Comparison of ENCODE assay signal across 32 mouse cellular contexts in genomic region chr19:43569133-43569532, GRCm38 (mm10). TPM values are rescaled to one million over a fixed set of nuclear protein-coding genes. Genes with fewer than 3 reads are reported as not detected.
"Had no signal": no experiment of that assay in that cellular context is flagged by ENCODE, and none has a peak within 500 bp of the region (broad histone marks: within the 10 kb centered on the region; RNA-seq: fewer than 3 reads in every experiment).

No protein-coding gene starts in this region.

- H3K4me1 ChIP-seq: embryonic facial prominence, embryonic 12.5 days had no signal

- H3K27ac ChIP-seq: embryonic facial prominence, embryonic 10.5 days; embryonic facial prominence, embryonic 12.5 days; embryonic facial prominence, embryonic 13.5 days; embryonic facial prominence, embryonic 15.5 days; forebrain, embryonic 10.5 days; forebrain, embryonic 12.5 days; forebrain, embryonic 13.5 days; forebrain, embryonic 15.5 days; gastrocnemius, adult 2 months; heart, adult 2 months; heart, embryonic 10.5 days had no signal

- H3K9me3 ChIP-seq: embryonic facial prominence, embryonic 10.5 days; embryonic facial prominence, embryonic 12.5 days; embryonic facial prominence, embryonic 13.5 days; embryonic facial prominence, embryonic 15.5 days; forebrain, embryonic 10.5 days; forebrain, embryonic 12.5 days; forebrain, embryonic 13.5 days; forebrain, embryonic 15.5 days; heart, embryonic 10.5 days had no signal

- H3K9ac ChIP-seq: embryonic facial prominence, embryonic 12.5 days; embryonic facial prominence, embryonic 13.5 days; embryonic facial prominence, embryonic 15.5 days; forebrain, embryonic 12.5 days; forebrain, embryonic 13.5 days; forebrain, embryonic 15.5 days; forebrain, postnatal 0 days had no signal

- H3K4me2 ChIP-seq: embryonic facial prominence, embryonic 12.5 days; embryonic facial prominence, embryonic 13.5 days; embryonic facial prominence, embryonic 15.5 days; forebrain, embryonic 12.5 days; forebrain, embryonic 13.5 days; forebrain, embryonic 15.5 days had no signal

- DNase-seq: cerebellum, adult 9-10 months; cerebellum, adult 9-11 months; cerebellum, postnatal 10 days; cerebellum, postnatal 14 days; cerebellum, postnatal 25 days; embryo, embryonic 11 days; forebrain, postnatal 0 days; gastrocnemius, adult 2 months; gastrocnemius, postnatal 10 days; gastrocnemius, postnatal 14 days; gastrocnemius, postnatal 25 days; gastrocnemius, postnatal 36 days; heart, adult 18-20 months; heart, adult 2 months had no signal

- H3K4me3 ChIP-seq: embryonic facial prominence, embryonic 10.5 days; embryonic facial prominence, embryonic 12.5 days; embryonic facial prominence, embryonic 13.5 days; embryonic facial prominence, embryonic 15.5 days; erythroblast, embryonic 14.5 days; forebrain, embryonic 10.5 days; forebrain, embryonic 12.5 days; forebrain, embryonic 13.5 days; forebrain, embryonic 15.5 days; gastrocnemius, adult 2 months; heart, adult 2 months; heart, embryonic 10.5 days had no signal

- H3K36me3 ChIP-seq: embryonic facial prominence, embryonic 10.5 days; embryonic facial prominence, embryonic 12.5 days; embryonic facial prominence, embryonic 13.5 days; embryonic facial prominence, embryonic 15.5 days; forebrain, embryonic 10.5 days; forebrain, embryonic 12.5 days; forebrain, embryonic 15.5 days; heart, embryonic 10.5 days had no signal

- ATAC-seq: forebrain, embryonic 13.5 days; forebrain, embryonic 14.5 days; forebrain, embryonic 15.5 days; forebrain, embryonic 16.5 days; forebrain, postnatal 0 days had no signal

RNA-seq across cellular contexts. Expression of gene Nkx2-3, which starts 43.0 kb away (rescaled TPM):
- total RNA-seq: gastrocnemius, adult 18-20 months; gastrocnemius, adult 2 months; gastrocnemius, adult 8-10 months; gastrocnemius, postnatal 10 days; gastrocnemius, postnatal 14 days; gastrocnemius, postnatal 25 days; gastrocnemius, postnatal 36 days; gastrocnemius, postnatal 4 days; granulocyte monocyte progenitor cell, adult 5-6 weeks; heart, adult 18-20 months; heart, adult 2 months; heart, adult 8-10 months had no signal
- polyA plus RNA-seq: cortical plate, adult 2 months; erythroblast, embryonic 14.5 days; heart, adult 2 months had no signal
